Mouse (Mus musculus): ENCODE results near the gene Pex5l. TPM values are rescaled to one million over a fixed set of nuclear protein-coding genes. Genes with fewer than 3 reads are reported as not detected.
A peak's percentile ranks its signal among the peaks of the same experiment; 100 is the strongest.

Pex5l gene
- total RNA-seq (2014; rRNA removed; ENCODE audit: low replicate concordance) (1.5 TPM in 1 of 2 replicates, not detected in the other), polyA plus RNA-seq (2015; fragmentation: Nextera tagmentation; extraction: Ambion mirVana) (0.07 and 0.15 TPM in 2 replicates)

DNA sequence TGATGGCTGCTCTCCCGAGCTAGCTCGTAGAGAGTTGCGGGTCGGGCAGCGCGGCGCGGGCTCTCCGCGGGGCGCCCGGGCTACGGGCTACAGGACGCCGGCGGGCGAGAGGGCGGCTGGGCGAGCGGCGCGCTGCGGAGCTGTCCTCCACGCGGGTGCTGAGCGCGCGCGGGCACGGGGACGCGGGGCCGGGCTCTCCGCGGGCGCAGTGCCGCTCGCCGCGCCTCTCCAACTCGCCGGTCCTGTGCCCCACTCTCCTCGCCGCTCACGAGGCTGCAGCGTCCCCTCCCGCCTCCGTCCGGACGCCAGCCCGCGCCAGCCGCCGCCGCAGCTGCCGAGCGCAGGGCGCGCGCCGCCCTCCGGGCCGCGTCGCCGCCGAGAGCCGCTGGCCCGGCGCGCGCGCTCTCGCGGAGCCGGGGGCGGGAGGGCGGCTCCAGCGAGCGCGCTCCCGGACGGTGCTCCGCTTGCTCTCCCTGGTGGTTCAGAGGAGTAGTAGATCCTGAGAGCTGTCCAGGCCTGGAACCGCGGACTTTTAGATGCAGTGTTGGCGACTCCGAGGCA, at the start of gene Pex5l:
TSS of gene Pex5l (minus strand) at position 347 of the 561 bp plus-strand sequence.
- H3K4me1 ChIP-seq (ENCODE audit: control insufficient read depth, insufficient read depth) = no peaks in the 10 kb centered on the region
- DNase-seq (ENCODE audit: low spot score) (peak; percentile 69), ATAC-seq (ENCODE audit: insufficient read depth, low read depth) (peak; percentile 93)
- H3K9me3 ChIP-seq (replicated peaks; ENCODE audit: control insufficient read depth, low read length) = no peaks in the 10 kb centered on the region
- no peak within 1 kb of the TSS for H3K27ac ChIP-seq (ENCODE audit: low read depth)
- peak within 1 kb of the TSS; percentile 72 for H3K4me2 ChIP-seq (ENCODE audit: low read depth, low read length)
- TF ChIP-seq EP300 (IDR thresholded peaks at IDR 0.05; ENCODE audit: low read depth) (no peak), CTCF (IDR thresholded peaks at IDR 0.05; ENCODE audit: low read depth) (peak; percentile 41)
- H3K27me3 ChIP-seq (ENCODE audit: control insufficient read depth, insufficient read depth, low read length) = peaks cover 32% of the 10 kb centered on the region
- peak within 1 kb of the TSS; percentile 54 for H3K4me3 ChIP-seq (ENCODE audit: low read depth, low read length)
- H3K9ac ChIP-seq (replicated peaks; ENCODE audit: low read depth, low read length) = no peak within 1 kb of the TSS
- no peaks in the 10 kb centered on the region for H3K36me3 ChIP-seq (replicated peaks; ENCODE audit: control insufficient read depth, insufficient read depth, low read length)
- under 1% methylated on average over 60 of the region's 88 CpGs for WGBS

DNA sequence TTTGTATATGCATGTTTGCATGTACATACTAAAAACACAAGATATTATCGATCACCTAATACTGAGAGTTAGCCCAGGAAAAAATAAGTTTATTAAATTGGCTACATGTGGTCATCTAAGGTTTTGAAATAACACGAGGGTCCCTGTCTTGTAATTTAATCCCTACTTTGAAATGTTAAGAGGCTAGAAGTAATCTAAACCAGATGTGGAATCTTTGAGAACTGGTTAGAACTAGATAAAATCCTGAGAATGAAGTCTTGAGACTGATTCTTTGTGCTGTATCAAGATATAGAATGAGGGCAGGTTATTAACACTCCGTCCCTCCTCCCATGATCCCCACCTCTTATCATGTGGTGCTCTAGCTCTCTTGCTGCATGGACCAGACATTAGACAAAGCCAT, 22.1 kb upstream of the Pex5l start:
- DNase-seq (ENCODE audit: low spot score) = no peak
- TF ChIP-seq EP300 (IDR thresholded peaks at IDR 0.05; ENCODE audit: low read depth) = no peak
- no peak for TF ChIP-seq CTCF (IDR thresholded peaks at IDR 0.05; ENCODE audit: low read depth)

DNA sequence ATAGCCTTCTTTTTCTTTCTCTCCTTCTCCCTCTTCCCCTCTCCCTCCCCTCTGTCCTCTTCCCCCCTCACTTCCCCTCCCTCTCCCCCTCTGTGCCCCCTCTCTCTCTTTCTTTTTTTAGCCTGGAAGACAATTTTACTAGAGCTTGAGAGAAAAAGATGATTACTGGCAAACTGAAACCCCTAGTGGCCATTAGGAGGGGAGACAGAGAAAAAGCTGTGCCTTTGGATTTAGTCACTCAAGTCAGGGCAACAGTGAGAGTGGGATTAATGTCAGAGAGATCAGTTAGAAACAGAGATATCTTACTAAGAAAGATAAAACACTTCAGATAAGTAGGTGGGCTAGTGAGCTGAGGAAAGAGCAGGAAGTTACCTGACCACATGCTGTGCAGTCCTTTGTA, 20.8 kb upstream of the Pex5l start:
- ATAC-seq (ENCODE audit: insufficient read depth, low read depth) = no peak
- no peak for DNase-seq (ENCODE audit: low spot score)
- Histone ChIP-seq H3K27me3 (ENCODE audit: control insufficient read depth, insufficient read depth, low read length) (no peaks in the 10 kb centered on the region), H3K36me3 (replicated peaks; ENCODE audit: control insufficient read depth, insufficient read depth, low read length) (no peaks in the 10 kb centered on the region), H3K4me1 (ENCODE audit: control insufficient read depth, insufficient read depth) (no peaks in the 10 kb centered on the region), H3K4me3 (ENCODE audit: low read depth, low read length) (no peak overlapping the region), H3K9ac (replicated peaks; ENCODE audit: low read depth, low read length) (no peak overlapping the region), H3K4me2 (ENCODE audit: low read depth, low read length) (no peak overlapping the region), H3K9me3 (replicated peaks; ENCODE audit: control insufficient read depth, low read length) (no peaks in the 10 kb centered on the region), H3K27ac (ENCODE audit: low read depth) (no peak overlapping the region)
- TF ChIP-seq CTCF (IDR thresholded peaks at IDR 0.05; ENCODE audit: low read depth) (no peak), EP300 (IDR thresholded peaks at IDR 0.05; ENCODE audit: low read depth) (no peak)

More for the DNA sequence above, 22.1 kb upstream of the Pex5l start:
- H3K4me1 ChIP-seq (ENCODE audit: control insufficient read depth, insufficient read depth) = no peaks in the 10 kb centered on the region
- H3K27ac ChIP-seq (ENCODE audit: low read depth) = no peak overlapping the region
- H3K4me2 ChIP-seq (ENCODE audit: low read depth, low read length) = no peak overlapping the region
- H3K27me3 ChIP-seq (ENCODE audit: control insufficient read depth, insufficient read depth, low read length) = no peaks in the 10 kb centered on the region
- H3K4me3 ChIP-seq (ENCODE audit: low read depth, low read length) = no peak overlapping the region
- no peaks in the 10 kb centered on the region for H3K9me3 ChIP-seq (replicated peaks; ENCODE audit: control insufficient read depth, low read length)
- no peak for ATAC-seq (ENCODE audit: insufficient read depth, low read depth)
- no peaks in the 10 kb centered on the region for H3K36me3 ChIP-seq (replicated peaks; ENCODE audit: control insufficient read depth, insufficient read depth, low read length)
- 56% methylated on average over 3 of the region's 3 CpGs for WGBS
- H3K9ac ChIP-seq (replicated peaks; ENCODE audit: low read depth, low read length) = no peak overlapping the region

DNA sequence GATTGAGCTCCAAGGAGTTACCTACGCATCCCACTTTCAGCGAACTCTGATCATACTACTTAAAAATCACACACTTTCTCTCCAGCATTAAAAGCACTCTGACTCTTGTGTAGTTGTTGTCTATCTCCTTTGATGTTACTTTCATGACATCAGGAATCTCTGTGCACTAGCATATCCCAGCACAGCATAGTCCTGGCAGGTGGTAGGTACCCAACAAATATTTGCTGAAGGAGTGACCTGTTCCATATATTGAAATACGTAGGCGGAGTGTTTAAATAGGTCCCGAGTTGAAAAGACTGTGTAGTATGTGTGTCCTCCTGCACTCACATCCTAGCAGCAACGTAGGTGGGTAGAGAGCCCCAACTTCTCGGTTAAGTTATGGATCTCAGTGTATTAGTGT, 545 bp upstream of the Pex5l start:
- WGBS = 76% methylated on average over 7 of the region's 7 CpGs
- Histone ChIP-seq H3K9me3 (replicated peaks; ENCODE audit: control insufficient read depth, low read length) (no peaks in the 10 kb centered on the region), H3K4me1 (ENCODE audit: control insufficient read depth, insufficient read depth) (no peaks in the 10 kb centered on the region), H3K4me3 (ENCODE audit: low read depth, low read length) (peak overlapping the region; percentile 54; the same call in 1 of the 2 replicates), H3K27me3 (ENCODE audit: control insufficient read depth, insufficient read depth, low read length) (peaks cover 32% of the 10 kb centered on the region), H3K4me2 (ENCODE audit: low read depth, low read length) (peak overlapping the region; percentile 72; the same call in 1 of the 2 replicates), H3K9ac (replicated peaks; ENCODE audit: low read depth, low read length) (no peak overlapping the region), H3K27ac (ENCODE audit: low read depth) (no peak overlapping the region), H3K36me3 (replicated peaks; ENCODE audit: control insufficient read depth, insufficient read depth, low read length) (no peaks in the 10 kb centered on the region)
- TF ChIP-seq CTCF (IDR thresholded peaks at IDR 0.05; ENCODE audit: low read depth) = no peak
- TF ChIP-seq EP300 (IDR thresholded peaks at IDR 0.05; ENCODE audit: low read depth) = no peak
- no peak for DNase-seq (ENCODE audit: low spot score)
- ATAC-seq (ENCODE audit: insufficient read depth, low read depth) = no peak

DNA sequence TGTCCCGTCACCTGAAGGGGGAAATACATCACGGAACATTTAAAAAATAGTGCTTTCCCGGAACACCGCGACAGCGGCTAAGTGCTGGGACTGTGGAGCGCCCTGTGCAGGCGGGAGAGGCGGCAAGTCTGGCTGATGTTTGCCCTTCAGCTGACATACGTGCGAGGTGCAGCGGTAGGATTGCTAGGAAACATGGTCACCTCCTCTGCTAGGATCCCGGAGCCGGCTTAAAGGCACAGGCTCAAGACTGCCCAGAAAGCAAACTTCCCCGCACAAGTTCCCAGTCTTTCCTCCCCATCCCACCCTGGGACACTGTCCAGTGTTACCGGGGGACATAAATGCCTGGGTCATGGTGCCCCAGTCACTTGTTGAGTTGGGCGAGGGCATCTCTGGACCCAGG, 649 bp downstream of the Pex5l start:
- no peak overlapping the region for H3K9ac ChIP-seq (replicated peaks; ENCODE audit: low read depth, low read length)
- TF ChIP-seq EP300 (IDR thresholded peaks at IDR 0.05; ENCODE audit: low read depth) = no peak
- no peak for TF ChIP-seq CTCF (IDR thresholded peaks at IDR 0.05; ENCODE audit: low read depth)
- ATAC-seq (ENCODE audit: insufficient read depth, low read depth) (no peak), DNase-seq (ENCODE audit: low spot score) (no peak)
- H3K9me3 ChIP-seq (replicated peaks; ENCODE audit: control insufficient read depth, low read length) = no peaks in the 10 kb centered on the region
- WGBS = under 1% methylated on average over 17 of the region's 17 CpGs
- no peaks in the 10 kb centered on the region for H3K4me1 ChIP-seq (ENCODE audit: control insufficient read depth, insufficient read depth)
- H3K4me2 ChIP-seq (ENCODE audit: low read depth, low read length) = peak overlapping the region; percentile 72
- no peaks in the 10 kb centered on the region for H3K36me3 ChIP-seq (replicated peaks; ENCODE audit: control insufficient read depth, insufficient read depth, low read length)
- peak overlapping the region; percentile 54 for H3K4me3 ChIP-seq (ENCODE audit: low read depth, low read length)
- H3K27me3 ChIP-seq (ENCODE audit: control insufficient read depth, insufficient read depth, low read length) = peaks cover 32% of the 10 kb centered on the region
- no peak overlapping the region for H3K27ac ChIP-seq (ENCODE audit: low read depth)

DNA sequence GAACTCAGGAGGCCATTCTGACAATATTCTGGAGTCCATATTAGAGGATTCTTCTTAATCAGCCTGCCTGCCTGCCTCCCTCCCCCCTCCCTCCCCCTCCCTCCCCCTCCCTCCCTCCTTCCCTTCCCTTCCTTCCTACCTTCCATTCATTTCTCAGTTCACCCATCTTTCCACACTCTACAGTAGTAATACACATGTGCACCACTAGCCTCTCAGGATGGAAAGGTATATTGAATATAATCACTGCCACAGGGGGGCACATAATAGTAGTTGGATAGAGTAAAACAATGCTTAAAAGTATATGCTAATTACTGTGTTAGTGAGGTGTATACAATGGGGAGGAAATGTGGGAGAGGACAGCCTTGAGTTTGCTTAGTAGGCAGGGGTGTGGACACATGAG, 13.1 kb downstream of the Pex5l start:
- Histone ChIP-seq H3K27me3 (ENCODE audit: control insufficient read depth, insufficient read depth, low read length) (no peaks in the 10 kb centered on the region), H3K4me3 (ENCODE audit: low read depth, low read length) (no peak overlapping the region), H3K4me2 (ENCODE audit: low read depth, low read length) (no peak overlapping the region), H3K9ac (replicated peaks; ENCODE audit: low read depth, low read length) (no peak overlapping the region), H3K36me3 (replicated peaks; ENCODE audit: control insufficient read depth, insufficient read depth, low read length) (no peaks in the 10 kb centered on the region), H3K27ac (ENCODE audit: low read depth) (no peak overlapping the region), H3K4me1 (ENCODE audit: control insufficient read depth, insufficient read depth) (no peaks in the 10 kb centered on the region), H3K9me3 (replicated peaks; ENCODE audit: control insufficient read depth, low read length) (no peaks in the 10 kb centered on the region)
- no peak for DNase-seq (ENCODE audit: low spot score)
- TF ChIP-seq CTCF (IDR thresholded peaks at IDR 0.05; ENCODE audit: low read depth) (no peak), EP300 (IDR thresholded peaks at IDR 0.05; ENCODE audit: low read depth) (no peak)
- ATAC-seq (ENCODE audit: insufficient read depth, low read depth) = no peak

All from heart, postnatal 0 days (tissue).